Mouse (Mus musculus) right cerebral cortex, postnatal 10 days (tissue): ENCODE data around the gene Sh3rf3.
"Not testable (repeated sequence)": the region's sequence is repeated elsewhere in the genome, so short reads cannot be mapped to it uniquely, and the experiment has no call there.

Experiments
- DNase-seq, 2 experiments: peaks; one replicate each; pipeline ENCODE4 v3.0.0; 2021; ENCODE audit warnings: low spot score in 2 of 2

Gene Sh3rf3

GRCm38 (mm10) chr10:58981674-58982329, 168.6 kb downstream of the Sh3rf3 start:
- peak in 1 of 2 experiments; percentile 23 for DNase-seq

DNA sequence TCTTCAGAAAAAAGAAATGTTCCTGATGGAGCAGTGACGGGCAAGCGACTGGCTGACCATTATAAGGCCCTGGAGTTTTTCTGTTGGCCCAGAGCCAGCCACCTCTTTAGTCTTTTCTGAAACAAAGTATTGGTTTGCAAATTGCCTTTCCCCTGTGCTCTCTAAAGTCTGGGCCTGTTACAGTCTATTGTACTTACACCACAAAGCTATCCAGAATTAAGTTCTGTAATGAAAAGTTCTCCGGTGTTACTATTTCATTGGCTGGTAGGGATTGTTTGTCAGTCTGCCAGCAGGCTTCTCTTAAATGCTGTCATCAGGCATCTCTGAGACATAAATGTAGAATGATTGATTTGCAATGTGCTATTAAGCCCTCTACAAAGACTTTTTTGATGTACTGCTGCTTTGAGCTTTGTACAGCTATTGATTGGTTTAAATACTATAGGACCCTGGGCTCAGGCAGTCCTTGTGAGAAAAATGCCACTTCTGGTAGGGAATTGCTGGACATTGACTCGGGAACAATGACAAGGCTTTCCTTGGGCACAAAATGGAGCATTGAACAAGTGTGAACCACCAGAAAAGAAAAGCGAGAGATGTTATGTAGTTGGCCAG, 169.5 kb downstream of the Sh3rf3 start:
- DNase-seq: peak in 1 of 2 experiments; percentile 22

DNA sequence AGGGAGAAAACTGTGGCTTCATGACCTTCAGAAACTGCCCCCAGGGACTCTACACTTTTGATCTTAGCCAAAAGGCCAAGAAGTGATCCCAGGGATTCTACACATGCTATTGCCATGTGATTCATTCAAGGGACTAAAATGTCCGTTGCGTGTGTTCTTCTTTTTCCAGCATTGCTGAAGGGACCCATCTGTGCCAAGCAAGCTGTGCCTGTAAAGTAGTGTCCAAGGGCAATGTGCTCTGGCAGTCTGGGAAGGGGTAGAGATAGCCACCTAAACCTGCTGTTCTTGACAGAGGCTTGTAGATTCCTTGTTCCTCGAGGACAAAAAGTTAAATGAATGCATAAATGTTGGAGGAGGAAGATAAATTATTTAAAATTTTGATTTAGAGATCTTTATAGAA, 178.5 kb downstream of the Sh3rf3 start:
- no peak for DNase-seq

GRCm38 (mm10) chr10:58994726-58995125, 181.6 kb downstream of the Sh3rf3 start:
- no peak for DNase-seq

- DNase-seq: no peak
Measured at GRCm38 (mm10) chr10:58995132-58995531, 182.0 kb downstream of the Sh3rf3 start.

GRCm38 (mm10) chr10:59002361-59002760, 189.2 kb downstream of the Sh3rf3 start:
- DNase-seq: peak; percentile 51 to 76

GRCm38 (mm10) chr10:59011415-59011814, 198.3 kb downstream of the Sh3rf3 start:
- peak in 1 of 2 experiments; percentile 51 for DNase-seq

- no peak for DNase-seq
Measured at GRCm38 (mm10) chr10:59013618-59014017, 200.5 kb downstream of the Sh3rf3 start.

DNA sequence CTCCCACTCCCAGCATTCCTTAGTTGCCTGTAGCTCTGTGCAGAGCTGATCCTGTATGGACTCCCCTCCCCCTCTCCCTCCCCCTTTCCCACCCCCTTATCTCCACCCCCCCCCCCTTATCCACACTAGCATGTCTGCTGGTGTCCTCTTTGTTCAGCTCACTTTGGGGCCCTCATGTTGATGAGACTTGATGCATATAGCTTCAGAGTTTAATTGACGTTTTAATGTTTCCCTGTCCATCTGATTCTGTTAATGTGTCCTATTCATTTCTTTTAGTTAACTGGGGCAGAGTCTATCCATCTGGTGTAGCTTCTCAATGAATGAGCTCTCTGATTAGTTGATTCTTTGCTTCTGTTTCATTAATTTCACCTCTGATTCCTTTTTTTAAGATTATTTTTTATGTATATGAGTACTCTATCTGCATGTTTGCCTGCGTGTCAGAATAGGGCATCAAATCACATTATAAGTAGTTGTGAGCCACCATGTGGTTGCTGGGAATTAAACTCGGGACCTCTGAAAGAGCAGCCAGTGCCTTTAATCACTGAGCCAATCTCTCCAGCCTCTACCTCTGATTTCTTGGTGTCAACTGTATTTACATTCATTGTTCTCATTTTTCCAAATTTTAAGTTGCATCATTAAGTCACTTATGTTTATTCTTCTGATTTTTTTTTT, 206.3 kb downstream of the Sh3rf3 start:
- no peak for DNase-seq

- DNase-seq: no peak
Measured at GRCm38 (mm10) chr10:59050434-59050833, 237.3 kb downstream of the Sh3rf3 start.

- DNase-seq: no peak
Measured at GRCm38 (mm10) chr10:59056294-59056693, 243.1 kb downstream of the Sh3rf3 start.

GRCm38 (mm10) chr10:59066804-59067203, 253.6 kb downstream of the Sh3rf3 start:
- DNase-seq: no peak

- no peak for DNase-seq
Measured at GRCm38 (mm10) chr10:59072827-59073226, 259.7 kb downstream of the Sh3rf3 start.

GRCm38 (mm10) chr10:59076681-59077080, 263.5 kb downstream of the Sh3rf3 start:
- no peak for DNase-seq

DNA sequence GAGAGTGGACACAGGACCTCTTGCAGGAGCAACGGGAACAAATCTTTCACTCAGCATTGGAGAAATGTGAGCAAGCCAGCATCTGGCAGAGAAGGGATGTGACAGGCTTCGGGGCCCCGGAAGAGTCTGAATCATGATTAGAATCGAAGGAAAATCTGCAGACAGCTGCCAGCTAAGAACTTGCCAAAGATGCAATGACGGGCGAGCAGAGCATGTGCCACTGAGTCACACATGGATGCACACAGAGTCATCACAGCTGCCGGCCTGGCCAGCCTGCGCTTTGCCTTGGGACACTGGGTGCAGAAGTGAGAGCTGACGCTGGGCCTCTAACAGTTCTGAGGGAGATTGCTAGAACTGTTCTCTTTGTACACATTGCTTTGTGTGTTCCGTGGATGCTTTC, 264.8 kb downstream of the Sh3rf3 start:
- DNase-seq: peak; percentile 47 to 60

DNA sequence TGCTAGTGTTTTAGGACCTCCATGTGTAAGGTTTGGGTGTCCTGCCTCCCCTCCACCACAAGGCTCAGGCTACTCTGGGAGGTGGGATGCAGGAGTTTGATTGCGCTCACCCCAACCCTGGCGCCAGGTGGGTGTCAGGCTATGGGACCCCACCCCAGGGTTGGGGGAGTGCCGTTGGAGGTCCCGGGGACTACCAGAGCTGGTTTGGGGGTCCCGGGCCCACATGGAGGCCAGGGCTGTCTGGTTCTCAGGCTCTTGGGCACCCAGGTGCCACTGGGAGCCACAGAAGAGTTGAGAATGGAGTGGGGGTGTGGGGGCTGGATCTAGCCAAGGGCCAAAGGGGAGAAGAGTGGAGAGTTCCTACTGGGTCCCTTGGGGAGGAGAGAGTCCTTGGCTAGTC, 272.4 kb downstream of the Sh3rf3 start:
- no peak for DNase-seq

GRCm38 (mm10) chr10:59086578-59086977, 273.4 kb downstream of the Sh3rf3 start:
- DNase-seq: peak in 1 of 2 experiments; percentile 14

DNA sequence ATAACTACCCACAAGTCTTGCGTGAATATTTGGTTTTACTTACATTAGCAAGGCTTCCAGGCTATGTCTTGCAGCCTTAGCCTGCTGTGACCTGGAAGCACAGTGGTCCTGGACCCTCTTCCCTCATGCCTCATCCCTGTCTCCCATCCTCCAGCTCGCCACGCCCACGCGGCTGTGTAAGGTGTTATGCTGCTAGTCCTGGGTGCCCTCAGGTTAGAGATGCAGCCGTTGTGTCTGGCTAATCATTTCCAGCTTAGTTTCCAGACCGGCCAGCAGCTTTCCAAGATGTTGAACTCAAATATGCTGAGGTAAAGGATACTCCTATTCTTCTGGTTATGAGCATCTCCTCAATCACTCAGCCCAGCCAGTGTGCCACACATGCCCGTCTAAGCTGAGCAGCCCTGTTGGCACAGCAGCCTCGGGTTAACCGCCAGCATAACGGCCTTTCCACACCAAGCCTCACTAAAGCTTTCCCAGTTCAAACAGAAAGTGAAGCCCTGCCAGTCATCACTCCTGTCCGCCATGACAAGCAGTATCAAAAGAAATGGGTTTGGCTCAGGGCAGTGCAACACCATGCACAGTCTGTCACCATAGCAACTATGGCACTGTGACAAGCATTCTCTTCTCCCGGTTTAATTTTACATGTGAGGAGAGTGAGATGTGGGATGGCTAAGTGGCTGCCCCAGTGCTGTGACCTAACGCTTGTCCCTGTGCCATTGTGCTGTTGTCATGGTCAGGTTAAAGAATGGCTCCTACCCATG, 276.9 kb downstream of the Sh3rf3 start:
- DNase-seq: peak; percentile 79 to 87

DNA sequence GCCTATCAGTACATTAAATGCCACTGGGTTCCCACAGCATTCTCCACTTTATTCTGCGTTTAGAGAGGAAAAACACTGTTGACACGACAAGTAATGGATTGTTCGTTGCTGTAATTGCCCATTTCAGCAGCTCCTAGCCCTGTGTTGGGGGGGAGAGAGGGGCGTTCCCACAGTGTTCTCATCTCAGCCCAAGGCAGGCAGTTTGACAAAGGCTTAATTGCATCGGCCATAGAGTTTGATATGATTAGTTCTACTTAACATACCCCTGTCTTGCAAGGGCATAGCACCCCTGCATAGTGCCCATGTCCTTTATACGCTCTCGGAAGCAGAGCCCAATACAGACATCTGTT, 277.4 kb downstream of the Sh3rf3 start:
- no peak for DNase-seq

DNA sequence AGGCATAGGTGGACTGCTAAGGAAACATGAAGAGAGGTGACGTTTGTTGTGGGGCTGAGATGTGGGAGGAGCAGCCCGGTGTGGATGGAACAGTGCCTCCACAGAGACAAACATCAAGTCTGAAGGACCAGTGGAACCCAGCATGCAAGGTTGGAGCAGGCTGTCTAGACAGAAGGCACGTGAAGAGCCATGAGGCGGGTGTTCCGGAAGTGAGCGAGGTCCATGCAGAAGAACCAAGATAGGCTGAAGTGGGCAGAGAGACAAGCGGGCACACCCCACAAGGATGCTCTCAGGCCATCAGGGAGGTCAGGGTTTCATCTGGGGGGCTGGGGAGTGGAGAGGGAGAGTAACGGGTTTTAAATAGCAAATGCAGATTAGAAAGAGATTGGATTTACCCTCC, 278.4 kb downstream of the Sh3rf3 start:
- no peak for DNase-seq

DNA sequence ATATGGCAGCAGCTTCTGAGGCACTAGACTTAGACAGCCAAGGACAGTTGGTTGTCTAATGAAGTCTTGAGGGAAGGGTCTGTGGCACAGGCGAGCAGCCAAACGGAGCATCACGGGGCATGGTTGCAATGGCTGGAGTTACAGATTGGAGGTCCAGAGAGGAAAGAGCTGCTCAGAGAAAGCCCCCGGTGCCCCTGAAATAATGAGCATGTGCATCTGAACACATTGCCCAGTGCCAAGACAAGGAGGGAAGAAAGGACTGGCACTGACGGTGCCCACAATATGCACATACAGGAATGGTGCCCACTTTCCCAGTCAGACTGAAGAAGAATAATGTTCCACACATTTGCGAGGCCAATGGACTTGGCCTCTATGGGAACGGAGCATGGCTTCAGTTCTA, 278.8 kb downstream of the Sh3rf3 start:
- DNase-seq: peak in 1 of 2 experiments; percentile 33

- not testable (repeated sequence) for DNase-seq
Measured at GRCm38 (mm10) chr10:59103076-59103475, 289.9 kb downstream of the Sh3rf3 start.
